Mouse (Mus musculus) hindbrain, embryonic 15.5 days (tissue): Measurements from ENCODE around the gene Ssh2. TPM values are rescaled to one million over a fixed set of nuclear protein-coding genes. Genes with fewer than 3 reads are reported as not detected.
A peak's percentile ranks its signal among the peaks of the same experiment; 100 is the strongest.

Experiments
- ATAC-seq: fragments of 200-750 bp; cut with Nextera tagmentation; 2 replicates; pipeline ENCODE4 v1.8.0; 2017; ENCODE audit warnings: low read depth, moderate number of reproducible peaks, moderate TSS enrichment; ENCODE audit not compliant: low FRiP score
- H3K27ac ChIP-seq: fragments of 300-500 bp; sonication (generic); replicated peaks from 2 replicates; pipeline ENCODE4 v1.5.1; 2015; ENCODE audit warnings: mild to moderate bottlenecking, inconsistent platforms
- H3K27me3 ChIP-seq: fragments of 300-500 bp; sonication (generic); 2 replicates; pipeline ENCODE4 v1.6.1; 2015; ENCODE audit warnings: control low read depth, inconsistent platforms
- H3K36me3 ChIP-seq: fragments of 300-500 bp; sonication (generic); 2 replicates; pipeline ENCODE4 v1.6.1; 2015; ENCODE audit warnings: control low read depth, inconsistent platforms
- H3K4me1 ChIP-seq: fragments of 300-500 bp; sonication (generic); replicated peaks from 2 replicates; pipeline ENCODE4 v1.6.1; 2015; ENCODE audit warnings: control low read depth, inconsistent platforms
- H3K4me2 ChIP-seq: fragments of 300-500 bp; sonication (generic); 2 replicates; pipeline ENCODE4 v1.6.1; 2015; ENCODE audit warnings: moderate library complexity, mild to moderate bottlenecking, inconsistent platforms
- H3K4me3 ChIP-seq: fragments of 300-500 bp; sonication (generic); 2 replicates; pipeline ENCODE4 v1.5.1; 2015; ENCODE audit warnings: mild to moderate bottlenecking, inconsistent platforms
- H3K9ac ChIP-seq: fragments of 300-500 bp; sonication (generic); 2 replicates; pipeline ENCODE4 v1.6.1; 2015; ENCODE audit warnings: inconsistent platforms
- H3K9me3 ChIP-seq: fragments of 300-500 bp; sonication (generic); 2 replicates; pipeline ENCODE4 v1.6.1; 2016; ENCODE audit warnings: control low read depth, inconsistent platforms
- WGBS: fragments of 180-500 bp; shearing (Covaris S2); methylation state at CpG from one replicate; pipeline ENCODE4 v1.1.7; 2015; 5-methylcytosine and 5-hydroxymethylcytosine counted together
- polyA plus RNA-seq: library from polyadenylated mRNA; unstranded; fragments of >200 nt; fragmentation: Nextera tagmentation; extraction: Ambion mirVana; gene quantifications from 2 replicates; pipeline ENCODE4 v1.2.1, GENCODE M21; 2015

The Ssh2 gene
- polyA plus RNA-seq, 1 experiment from 2014 or later, result 17.3 TPM

DNA sequence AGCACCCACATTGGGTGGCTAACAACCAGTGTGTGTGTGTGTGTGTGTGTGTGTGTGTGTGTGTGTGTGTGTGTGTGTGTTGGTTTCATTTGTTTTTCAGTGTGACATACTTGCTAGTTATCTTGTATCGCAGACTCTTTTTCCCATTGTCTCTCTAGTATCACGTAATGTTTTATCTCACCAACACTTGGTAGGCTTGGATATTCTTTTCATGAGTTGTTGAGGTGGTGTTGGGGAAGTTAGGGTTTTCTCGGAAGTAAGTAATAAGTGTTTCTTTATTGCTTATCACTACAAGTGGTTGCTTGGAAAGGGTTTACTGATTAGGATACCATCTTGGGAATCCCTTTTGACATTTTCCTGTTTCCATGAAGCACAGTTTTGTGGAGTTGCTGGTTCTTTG, 91.1 kb downstream of the Ssh2 start:
- no peaks in the 10 kb centered on the region for H3K36me3 ChIP-seq
- no peak overlapping the region for H3K9ac ChIP-seq
- H3K4me1 ChIP-seq, result 0 out of 2 replicates have a peak, but pooled peaks cover 3% of the 10 kb centered on the region
- no peaks in the 10 kb centered on the region for H3K27me3 ChIP-seq
- WGBS, result 93% methylated on average over 3 of the region's 3 CpGs
- H3K4me3 ChIP-seq, result no peak overlapping the region
- no peak overlapping the region for H3K27ac ChIP-seq
- no peaks in the 10 kb centered on the region for H3K9me3 ChIP-seq
- ATAC-seq, result no peak
- H3K4me2 ChIP-seq, result no peak overlapping the region

DNA sequence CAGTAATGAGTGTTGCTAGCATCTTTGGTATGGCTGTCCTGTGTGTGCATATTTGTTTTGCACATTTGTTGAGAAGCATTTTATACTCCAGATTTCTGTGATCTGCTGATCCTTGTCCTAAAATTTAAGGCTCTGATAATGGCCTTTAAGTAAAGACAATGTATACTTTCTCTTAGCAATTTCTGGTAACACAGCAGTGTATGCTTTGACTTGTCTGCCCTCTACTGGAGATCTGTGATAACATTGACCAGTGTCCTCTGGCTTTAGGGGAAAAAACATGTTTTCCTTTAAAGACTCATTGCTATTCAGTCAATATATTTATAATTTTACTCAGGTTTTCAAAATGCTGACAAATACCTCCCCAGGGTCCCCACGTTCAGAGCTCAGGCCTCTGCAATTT, 92.4 kb downstream of the Ssh2 start:
- Histone ChIP-seq H3K9ac (no peak overlapping the region), H3K27me3 (no peaks in the 10 kb centered on the region), H3K4me2 (no peak overlapping the region), H3K27ac (no peak overlapping the region), H3K9me3 (no peaks in the 10 kb centered on the region), H3K4me3 (no peak overlapping the region), H3K4me1 (0 out of 2 replicates have a peak, but pooled peaks cover 3% of the 10 kb centered on the region), H3K36me3 (no peaks in the 10 kb centered on the region)
- WGBS, result 5% methylated on average over 1 of the region's 1 CpGs
- no peak for ATAC-seq

DNA sequence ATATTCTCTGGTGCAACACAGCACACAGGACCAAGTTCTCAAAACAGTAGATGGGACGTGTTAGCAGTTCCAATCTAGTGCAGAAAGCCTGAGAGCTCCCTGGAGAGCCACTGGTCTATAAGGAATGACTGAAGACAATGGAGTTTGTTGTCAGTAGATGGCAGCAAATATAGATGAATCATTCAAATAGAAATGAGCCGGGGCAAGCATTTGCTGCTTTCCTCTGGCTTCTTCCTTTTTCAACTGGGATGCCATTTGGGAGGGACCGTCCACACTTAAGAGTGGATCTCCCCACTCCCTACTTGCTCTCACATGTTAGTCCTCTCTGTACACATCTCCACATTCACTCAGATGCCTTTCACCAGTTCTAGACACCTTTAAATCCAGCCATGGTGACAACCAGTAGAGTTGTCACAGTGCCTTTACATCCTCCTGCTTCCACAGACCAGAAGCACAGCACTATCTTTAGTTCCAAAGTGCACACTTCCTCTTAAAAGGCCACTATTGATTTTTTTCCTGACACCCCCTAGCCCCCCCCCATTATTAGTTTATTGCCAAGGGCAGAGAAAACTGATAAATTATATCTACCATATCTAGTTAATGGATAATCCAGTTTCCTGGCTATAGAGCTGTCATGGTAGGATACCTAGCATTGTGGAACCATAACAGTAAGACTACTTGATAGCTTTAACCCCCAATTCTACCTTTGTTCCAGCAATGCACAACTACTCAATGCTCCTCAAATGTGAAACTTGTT, 101.8 kb downstream of the Ssh2 start:
- Histone ChIP-seq H3K9ac (no peak overlapping the region), H3K4me3 (no peak overlapping the region), H3K4me1 (peaks cover 6% of the 10 kb centered on the region; the same call in 1 of the 2 replicates), H3K27me3 (no peaks in the 10 kb centered on the region), H3K36me3 (no peaks in the 10 kb centered on the region), H3K9me3 (no peaks in the 10 kb centered on the region), H3K4me2 (no peak overlapping the region), H3K27ac (no peak overlapping the region)
- ATAC-seq, result no peak
- 51% methylated on average over 3 of the region's 3 CpGs for WGBS

DNA sequence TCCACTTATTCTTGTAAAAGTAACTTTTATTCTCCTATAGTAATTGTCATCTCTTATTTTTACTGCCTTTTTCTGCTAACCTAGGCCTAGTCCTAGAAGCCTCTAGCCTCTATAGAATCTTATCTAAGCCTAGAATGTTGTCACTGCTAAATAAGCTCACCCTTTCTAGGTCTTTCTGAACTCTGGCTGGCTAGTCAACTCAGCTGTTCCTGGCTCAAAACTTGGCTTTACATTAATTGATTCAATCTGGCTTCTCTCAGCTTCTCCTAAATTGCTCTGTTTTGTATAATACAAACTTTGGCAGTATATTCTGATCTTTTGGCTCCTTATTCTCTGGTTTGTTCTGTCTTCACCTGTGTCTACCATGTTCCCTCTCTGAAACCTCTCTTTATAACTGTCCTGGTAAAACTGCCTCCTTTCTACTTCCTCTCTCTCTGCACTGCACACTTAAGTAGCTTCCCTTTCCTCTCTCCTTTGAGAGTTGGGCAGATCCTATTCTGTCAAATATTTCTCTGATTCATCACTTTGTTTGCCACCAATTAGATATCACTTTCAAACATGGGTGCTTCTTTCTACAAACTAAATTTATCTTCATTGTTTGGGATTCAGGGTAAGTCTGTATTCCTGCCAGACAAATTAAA, 102.5 kb downstream of the Ssh2 start:
- Histone ChIP-seq H3K4me3 (no peak overlapping the region), H3K9me3 (no peaks in the 10 kb centered on the region), H3K4me1 (peaks cover 6% of the 10 kb centered on the region; the same call in 1 of the 2 replicates), H3K36me3 (no peaks in the 10 kb centered on the region), H3K9ac (no peak overlapping the region), H3K27me3 (no peaks in the 10 kb centered on the region), H3K4me2 (no peak overlapping the region), H3K27ac (no peak overlapping the region)
- no peak for ATAC-seq

DNA sequence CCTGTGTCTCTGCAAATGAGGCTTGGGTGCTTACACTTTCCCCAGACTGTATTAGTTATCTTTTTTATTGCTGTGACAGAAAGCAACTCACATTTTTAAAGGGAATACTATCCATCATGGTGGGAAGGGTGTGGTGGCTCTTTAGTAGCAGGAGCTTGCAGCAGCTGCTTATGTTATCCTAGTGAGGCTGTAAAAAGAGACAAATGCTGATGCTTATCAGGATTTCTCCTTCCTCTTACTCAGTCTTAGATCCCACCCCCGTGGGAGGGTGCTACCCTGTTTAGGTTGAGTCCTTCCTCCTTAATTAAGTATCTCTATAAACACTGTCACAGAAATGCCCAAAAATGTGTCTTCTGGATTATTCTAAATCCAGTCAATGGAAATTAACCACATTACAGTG, 105.1 kb downstream of the Ssh2 start:
- no peaks in the 10 kb centered on the region for H3K9me3 ChIP-seq
- no peak overlapping the region for H3K27ac ChIP-seq
- H3K4me2 ChIP-seq, result no peak overlapping the region
- peaks cover 6% of the 10 kb centered on the region; the same call in 1 of the 2 replicates for H3K4me1 ChIP-seq
- no peak for ATAC-seq
- H3K36me3 ChIP-seq, result no peaks in the 10 kb centered on the region
- no peaks in the 10 kb centered on the region for H3K27me3 ChIP-seq
- no peak overlapping the region for H3K4me3 ChIP-seq
- no peak overlapping the region for H3K9ac ChIP-seq
- 85% methylated on average over 1 of the region's 1 CpGs for WGBS

DNA sequence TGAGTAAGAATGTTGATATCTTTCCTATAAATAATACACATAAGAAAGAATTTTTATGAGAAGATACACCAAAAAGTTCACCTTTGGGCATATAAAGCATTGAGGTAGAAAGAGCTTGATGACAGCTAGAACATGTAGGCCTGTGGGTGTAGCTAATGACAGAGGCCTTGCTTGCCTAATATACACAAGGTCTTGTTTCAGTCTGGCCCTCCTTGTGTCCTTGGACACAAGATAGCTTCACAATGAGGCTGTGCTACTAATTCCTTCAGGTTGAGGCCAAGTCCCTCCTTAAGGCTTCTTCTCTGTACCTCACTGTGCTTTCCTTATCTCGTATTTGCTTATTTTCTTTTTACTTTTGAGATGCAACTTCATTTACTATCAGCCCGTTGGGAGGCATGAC, 114.4 kb downstream of the Ssh2 start:
- Histone ChIP-seq H3K4me3 (no peak overlapping the region), H3K9ac (no peak overlapping the region), H3K27me3 (no peaks in the 10 kb centered on the region), H3K9me3 (no peaks in the 10 kb centered on the region), H3K4me1 (no peaks in the 10 kb centered on the region), H3K36me3 (0 out of 2 replicates have a peak, but pooled peaks cover 3% of the 10 kb centered on the region), H3K27ac (no peak overlapping the region), H3K4me2 (no peak overlapping the region)
- WGBS, result 88% methylated on average over 2 of the region's 2 CpGs
- no peak for ATAC-seq

DNA sequence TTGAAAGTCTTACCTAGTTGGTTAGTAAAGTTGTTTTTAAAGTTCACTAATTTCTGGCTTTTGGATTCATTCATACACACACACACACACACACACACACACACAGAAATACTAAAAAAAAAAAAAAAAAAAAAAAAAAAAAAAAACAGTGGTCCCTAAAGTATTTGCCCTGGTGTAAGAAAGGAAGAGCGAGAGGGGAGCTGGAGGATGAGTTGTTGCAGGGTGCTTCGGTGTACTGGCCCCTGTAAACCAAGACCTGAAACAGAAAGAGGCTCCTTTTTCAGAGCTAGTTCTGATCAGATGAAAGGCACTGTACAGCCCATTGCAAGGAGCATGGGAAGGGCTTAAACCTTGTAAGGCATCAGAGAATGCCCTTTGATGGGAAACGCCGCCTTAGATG, 131.2 kb downstream of the Ssh2 start:
- H3K9me3 ChIP-seq, result no peaks in the 10 kb centered on the region
- H3K27me3 ChIP-seq, result no peaks in the 10 kb centered on the region
- no peak for ATAC-seq
- H3K4me2 ChIP-seq, result peak overlapping the region; percentile 75
- 0 out of 2 replicates have a peak overlapping the region, but pooled peaks have one; percentile 61 for H3K4me3 ChIP-seq
- 78% methylated on average over 4 of the region's 4 CpGs for WGBS
- peaks cover 15% of the 10 kb centered on the region for H3K4me1 ChIP-seq
- no peak overlapping the region for H3K9ac ChIP-seq
- H3K36me3 ChIP-seq, result no peaks in the 10 kb centered on the region
- H3K27ac ChIP-seq, result no peak overlapping the region

DNA sequence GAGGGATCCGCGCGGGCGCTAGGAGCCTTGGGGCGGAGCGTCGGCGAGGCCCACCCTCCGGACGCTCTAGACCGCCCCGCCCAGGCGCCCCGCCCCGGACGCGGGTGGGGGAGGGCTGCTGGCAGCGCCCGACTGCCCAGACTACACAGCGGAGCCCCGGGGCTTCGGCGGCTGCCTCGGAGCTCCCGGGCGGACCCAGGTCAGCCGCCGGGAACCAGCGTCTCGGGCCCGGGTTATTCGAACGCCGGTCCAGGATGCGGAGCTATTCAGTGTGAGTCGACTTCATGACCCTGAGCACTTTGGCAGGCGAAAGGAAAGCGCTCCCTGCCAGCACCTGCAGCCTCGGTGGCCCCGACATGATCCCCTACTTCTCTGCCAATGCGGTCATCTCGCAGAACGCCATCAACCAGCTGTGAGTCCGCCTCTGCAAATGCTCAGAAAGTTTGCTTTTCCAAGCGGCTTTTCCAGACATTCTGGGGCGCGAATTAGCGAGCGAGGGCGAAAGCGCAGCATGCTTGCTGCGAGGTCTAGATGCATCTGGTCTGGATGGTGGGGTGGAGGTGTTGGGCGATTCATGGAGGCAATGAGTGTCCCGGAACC, 132.2 kb downstream of the Ssh2 start:
- peaks cover 15% of the 10 kb centered on the region for H3K4me1 ChIP-seq
- H3K27me3 ChIP-seq, result no peaks in the 10 kb centered on the region
- no peaks in the 10 kb centered on the region for H3K9me3 ChIP-seq
- peak; percentile 94 for ATAC-seq
- peak overlapping the region; percentile 51; the same call in 1 of the 2 replicates for H3K27ac ChIP-seq
- WGBS, result under 1% methylated on average over 51 of the region's 54 CpGs
- H3K4me3 ChIP-seq, result peak overlapping the region; percentile 61
- H3K9ac ChIP-seq, result peak overlapping the region; percentile 46
- H3K36me3 ChIP-seq, result no peaks in the 10 kb centered on the region
- peak overlapping the region; percentile 75 for H3K4me2 ChIP-seq

DNA sequence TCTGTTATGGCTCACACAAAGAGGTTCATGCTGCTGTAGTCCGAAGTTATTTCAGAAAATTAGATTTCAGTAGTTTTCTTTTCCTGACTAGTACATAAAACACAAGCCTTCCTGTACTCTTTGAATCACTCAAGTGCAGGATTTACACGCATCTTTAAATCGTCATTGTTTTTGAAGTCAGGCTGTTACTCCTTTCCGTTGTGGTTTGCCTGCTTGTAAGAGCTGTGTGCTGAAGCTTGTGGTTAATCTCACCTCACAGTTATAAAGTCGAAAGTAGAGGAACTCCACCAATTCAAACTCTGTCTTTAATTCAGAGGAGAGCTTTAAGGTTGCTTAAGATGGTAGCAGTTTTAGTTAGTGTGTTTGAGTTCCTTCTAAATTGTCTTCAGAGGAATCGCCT, 132.9 kb downstream of the Ssh2 start:
- no peak for ATAC-seq
- Histone ChIP-seq H3K4me2 (peak overlapping the region; percentile 75), H3K9me3 (no peaks in the 10 kb centered on the region), H3K36me3 (no peaks in the 10 kb centered on the region), H3K4me1 (peaks cover 15% of the 10 kb centered on the region), H3K27ac (no peak overlapping the region), H3K4me3 (peak overlapping the region; percentile 61), H3K27me3 (no peaks in the 10 kb centered on the region), H3K9ac (no peak overlapping the region)
- WGBS, result 41% methylated on average over 6 of the region's 6 CpGs

DNA sequence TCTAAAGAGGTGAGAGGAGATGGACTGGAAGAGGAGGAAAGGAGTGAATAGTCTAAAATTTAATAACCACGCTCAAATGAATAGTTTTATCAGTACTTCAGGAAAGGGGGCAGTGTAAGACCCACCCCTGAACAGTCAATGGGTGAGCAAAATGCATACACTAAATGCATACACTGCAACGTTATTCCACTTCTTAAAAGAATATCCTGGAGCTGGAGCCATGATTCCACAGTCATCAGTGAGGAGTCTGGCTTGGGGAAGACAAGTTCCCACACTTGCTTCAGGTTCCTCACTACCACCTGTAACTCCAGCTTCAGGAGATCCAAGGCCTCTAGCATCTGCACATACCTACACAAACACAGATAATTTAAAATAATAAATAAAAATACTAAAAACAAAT, 133.6 kb downstream of the Ssh2 start:
- WGBS, result 83% methylated on average over 2 of the region's 2 CpGs
- Histone ChIP-seq H3K36me3 (no peaks in the 10 kb centered on the region), H3K4me2 (no peak overlapping the region), H3K9ac (no peak overlapping the region), H3K27me3 (no peaks in the 10 kb centered on the region), H3K9me3 (no peaks in the 10 kb centered on the region), H3K4me3 (no peak overlapping the region), H3K27ac (no peak overlapping the region), H3K4me1 (peaks cover 15% of the 10 kb centered on the region)
- no peak for ATAC-seq

DNA sequence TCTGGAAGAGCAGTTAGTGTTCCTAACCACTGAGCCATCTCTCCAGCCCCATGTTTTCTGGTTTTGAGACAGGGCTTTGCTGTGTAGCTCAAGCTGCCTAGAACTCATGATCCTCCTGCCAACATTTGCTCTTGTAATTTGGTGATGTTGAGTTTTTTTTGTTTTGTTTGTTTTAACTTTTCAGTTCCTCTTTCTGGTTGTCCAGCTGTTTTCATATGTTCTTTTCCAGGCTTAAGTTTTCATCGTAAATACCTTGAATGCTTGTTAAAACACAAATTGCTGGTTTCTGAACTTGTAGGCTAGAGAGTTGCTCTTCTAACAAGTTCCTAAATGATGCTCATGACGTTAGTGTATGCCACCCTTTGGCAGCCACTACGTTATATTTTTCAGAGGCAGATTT, 139.0 kb downstream of the Ssh2 start:
- H3K36me3 ChIP-seq, result no peaks in the 10 kb centered on the region
- H3K9ac ChIP-seq, result no peak overlapping the region
- no peaks in the 10 kb centered on the region for H3K9me3 ChIP-seq
- ATAC-seq, result no peak
- no peak overlapping the region for H3K4me3 ChIP-seq
- no peak overlapping the region for H3K4me2 ChIP-seq
- H3K27ac ChIP-seq, result no peak overlapping the region
- no peaks in the 10 kb centered on the region for H3K27me3 ChIP-seq
- no peaks in the 10 kb centered on the region for H3K4me1 ChIP-seq
- 85% methylated on average over 3 of the region's 3 CpGs for WGBS

DNA sequence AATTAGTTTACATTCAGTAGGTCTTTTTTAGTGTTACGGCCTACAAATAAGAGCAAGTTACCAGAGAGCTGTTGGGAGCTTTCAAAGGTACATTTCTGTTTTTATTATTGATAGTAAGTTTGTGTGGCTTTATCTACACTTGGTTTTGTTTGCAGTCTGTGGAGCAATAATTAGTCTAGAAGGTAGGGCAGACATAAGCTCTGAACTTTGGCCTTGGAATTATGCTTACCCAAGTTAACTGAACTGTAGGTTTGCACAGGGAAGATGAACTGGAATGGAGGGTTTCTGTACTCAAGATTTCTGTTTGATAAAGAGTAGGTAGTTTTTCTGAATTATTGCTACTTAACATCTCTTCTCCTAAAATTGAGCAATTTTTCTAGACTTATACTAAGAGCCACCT, 141.8 kb downstream of the Ssh2 start:
- H3K9ac ChIP-seq, result no peak overlapping the region
- H3K4me1 ChIP-seq, result no peaks in the 10 kb centered on the region
- H3K4me2 ChIP-seq, result no peak overlapping the region
- no peaks in the 10 kb centered on the region for H3K27me3 ChIP-seq
- 100% methylated on average over 1 of the region's 1 CpGs for WGBS
- H3K27ac ChIP-seq, result no peak overlapping the region
- ATAC-seq, result no peak
- no peaks in the 10 kb centered on the region for H3K36me3 ChIP-seq
- no peak overlapping the region for H3K4me3 ChIP-seq
- H3K9me3 ChIP-seq, result no peaks in the 10 kb centered on the region
